Mouse (Mus musculus) neural tube, embryonic 14.5 days (tissue): Measurements from ENCODE around the gene Ifna13. TPM values are rescaled to one million over a fixed set of nuclear protein-coding genes. Genes with fewer than 3 reads are reported as not detected.

Source experiments
- ATAC-seq: fragments of 200-750 bp; cut with Nextera tagmentation; 2 replicates; pipeline ENCODE4 v1.8.0; 2017; ENCODE audit warnings: low read depth, mild to moderate bottlenecking, moderate TSS enrichment, moderate library complexity
- H3K27ac ChIP-seq: fragments of 300-500 bp; sonication (generic); 2 replicates; pipeline ENCODE4 v1.5.1; 2014; ENCODE audit warnings: low read depth, mild to moderate bottlenecking, control low read depth, low read length, moderate library complexity, mixed read lengths
- H3K27me3 ChIP-seq: fragments of 300-500 bp; sonication (generic); 2 replicates; pipeline ENCODE4 v1.6.1; 2014; ENCODE audit warnings: low read length; ENCODE audit not compliant: control insufficient read depth, insufficient read depth
- H3K36me3 ChIP-seq: fragments of 300-500 bp; sonication (generic); 2 replicates; pipeline ENCODE4 v1.6.1; 2014; ENCODE audit warnings: low read length, mixed read lengths; ENCODE audit not compliant: control insufficient read depth, insufficient read depth
- H3K4me1 ChIP-seq: fragments of 300-500 bp; sonication (generic); 2 replicates; pipeline ENCODE4 v1.6.1; 2014; ENCODE audit warnings: low read length; ENCODE audit not compliant: control insufficient read depth, insufficient read depth
- H3K4me2 ChIP-seq: fragments of 300-500 bp; sonication (generic); 2 replicates; pipeline ENCODE4 v1.6.1; 2014; ENCODE audit warnings: mild to moderate bottlenecking, low read depth, low read length, control low read depth
- H3K4me3 ChIP-seq: fragments of 300-500 bp; sonication (generic); 2 replicates; pipeline ENCODE4 v1.5.1; 2014; ENCODE audit warnings: low read depth, low read length, control low read depth, mixed read lengths
- H3K9ac ChIP-seq: fragments of 300-500 bp; sonication (generic); replicated peaks from 2 replicates; pipeline ENCODE4 v1.6.1; 2014; ENCODE audit warnings: low read depth, mild to moderate bottlenecking, control low read depth, low read length, mixed read lengths
- H3K9me3 ChIP-seq: fragments of 300-500 bp; sonication (generic); 2 replicates; pipeline ENCODE4 v1.6.1; 2016; ENCODE audit warnings: low read length; ENCODE audit not compliant: control insufficient read depth
- WGBS: fragments of 180-500 bp; shearing (Covaris S2); extraction: QIAGEN DNeasy Blood & Tissue Kit; methylation state at CpG from one replicate; pipeline ENCODE4 v1.1.7; 2014; 5-methylcytosine and 5-hydroxymethylcytosine counted together
- polyA plus RNA-seq: library from polyadenylated mRNA; unstranded; fragments of >200 nt; fragmentation: Nextera tagmentation; extraction: Ambion mirVana; gene quantifications from 2 replicates; pipeline ENCODE4 v1.2.1, GENCODE M21; 2014

The Ifna13 gene
- polyA plus RNA-seq, 1 experiment from 2014 or later = not detected

DNA sequence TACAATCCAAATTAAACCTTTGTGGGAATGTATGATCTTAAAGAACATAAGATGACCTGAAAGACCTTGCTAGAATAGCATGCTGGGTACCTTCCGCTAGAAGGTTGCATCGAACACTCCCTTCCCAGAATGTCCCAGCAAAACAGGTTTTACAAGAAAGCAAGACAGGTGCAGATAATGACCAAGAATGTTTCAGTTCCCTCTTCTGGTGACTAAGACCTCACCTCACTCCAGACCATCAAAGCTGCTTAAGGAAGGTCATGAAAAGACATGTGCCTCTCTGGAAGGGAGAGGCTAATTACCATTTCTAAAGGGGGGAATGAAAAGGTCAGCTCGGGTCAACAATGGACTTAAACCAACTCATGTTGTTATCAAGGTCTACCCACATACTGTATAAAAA is 9.4 kb upstream of the Ifna13 start:
- no peak overlapping the region for H3K27ac ChIP-seq
- whole genome bisulfite sequencing = 75% methylated on average over 3 of the region's 3 CpGs
- no peaks in the 10 kb centered on the region for H3K27me3 ChIP-seq
- no peaks in the 10 kb centered on the region for H3K9me3 ChIP-seq
- H3K4me3 ChIP-seq = no peak overlapping the region
- H3K4me2 ChIP-seq = no peak overlapping the region
- H3K36me3 ChIP-seq = no peaks in the 10 kb centered on the region
- no peaks in the 10 kb centered on the region for H3K4me1 ChIP-seq
- no peak for ATAC-seq
- H3K9ac ChIP-seq = no peak overlapping the region

DNA sequence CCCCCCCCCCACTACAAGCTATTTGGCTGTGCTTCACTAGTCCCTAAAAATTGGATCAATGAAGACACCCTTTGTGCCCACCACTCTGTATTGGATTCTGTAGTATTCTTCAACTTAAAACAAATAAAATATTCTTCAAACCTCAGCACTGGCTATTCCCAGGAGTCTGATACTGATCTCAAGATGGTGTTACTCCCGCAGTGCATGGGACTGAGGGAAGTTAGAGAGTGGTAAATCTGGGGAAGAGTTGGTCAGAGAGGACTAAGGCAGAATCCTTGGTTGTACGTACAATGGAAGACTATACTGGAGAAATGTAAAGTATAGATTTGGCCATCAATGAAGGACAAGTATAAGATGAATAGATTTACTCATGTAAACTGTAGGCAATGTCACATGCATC is 1.7 kb downstream of the Ifna13 start:
- H3K9ac ChIP-seq = no peak overlapping the region
- H3K36me3 ChIP-seq = no peaks in the 10 kb centered on the region
- H3K27ac ChIP-seq = no peak overlapping the region
- H3K9me3 ChIP-seq = no peaks in the 10 kb centered on the region
- H3K27me3 ChIP-seq = no peaks in the 10 kb centered on the region
- no peak overlapping the region for H3K4me2 ChIP-seq
- no peaks in the 10 kb centered on the region for H3K4me1 ChIP-seq
- WGBS = 40% methylated on average over 2 of the region's 2 CpGs
- no peak overlapping the region for H3K4me3 ChIP-seq
- no peak for ATAC-seq

DNA sequence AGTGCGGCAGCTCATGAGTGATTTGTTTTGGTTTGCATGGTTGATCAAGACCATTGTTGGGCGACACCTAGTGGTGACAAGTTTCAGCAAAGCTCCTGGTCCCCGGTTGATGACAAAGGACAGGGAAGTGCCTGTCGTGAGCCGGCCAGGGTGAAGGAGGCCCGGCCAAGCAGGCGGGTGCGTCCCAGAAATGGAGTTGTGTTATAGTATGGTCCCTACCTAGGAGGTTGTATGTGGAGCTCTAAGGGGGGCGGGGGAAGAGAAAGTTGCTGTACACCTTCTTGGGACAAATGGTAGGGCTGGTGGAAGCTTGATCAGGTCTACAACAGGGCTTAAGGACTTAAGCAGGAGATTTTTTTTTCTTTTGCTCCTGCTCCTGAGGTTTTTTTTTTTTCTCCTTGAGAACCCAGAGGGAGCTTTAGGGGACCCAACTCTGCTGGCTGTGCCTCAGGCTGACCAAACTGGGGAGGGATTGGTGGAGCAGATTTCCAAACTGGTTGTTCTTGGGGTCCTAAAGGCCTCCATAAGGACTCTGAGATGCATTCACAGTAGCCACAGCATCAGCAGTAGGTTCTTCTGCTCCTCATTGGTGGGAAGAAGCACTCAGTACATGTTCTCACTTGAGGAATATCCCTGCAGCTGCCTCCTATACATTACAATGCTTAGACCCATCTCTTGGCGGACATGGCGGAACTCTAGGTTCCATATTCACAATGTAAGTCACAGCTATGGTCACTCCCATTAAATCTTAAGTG is 3.0 kb downstream of the Ifna13 start:
- Histone ChIP-seq H3K27ac (no peak overlapping the region), H3K9ac (no peak overlapping the region), H3K4me1 (no peaks in the 10 kb centered on the region), H3K9me3 (no peaks in the 10 kb centered on the region), H3K4me2 (peak overlapping the region; percentile 35), H3K4me3 (peak overlapping the region; percentile 13; the same call in 1 of the 2 replicates), H3K36me3 (no peaks in the 10 kb centered on the region), H3K27me3 (no peaks in the 10 kb centered on the region)
- ATAC-seq = peak; percentile 96
- 18% methylated on average over 11 of the region's 11 CpGs for WGBS

DNA sequence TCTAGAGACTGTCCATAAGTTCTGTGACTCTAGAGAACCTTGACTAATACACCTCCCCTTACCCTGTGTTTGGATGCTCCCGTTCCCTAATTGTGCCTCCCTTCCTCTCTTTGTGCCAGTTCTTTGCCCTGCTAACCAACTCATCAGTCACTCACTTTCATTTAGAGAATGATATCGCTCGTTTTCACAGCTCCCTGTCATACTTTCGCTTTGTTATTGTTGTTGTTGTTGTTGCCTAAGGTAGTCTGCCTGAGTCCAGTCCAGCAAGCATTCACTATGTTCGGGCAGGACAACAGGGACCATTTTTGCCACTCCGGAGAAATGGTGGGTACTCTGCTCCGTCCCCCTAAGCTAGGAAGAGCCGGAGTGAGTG is 3.6 kb downstream of the Ifna13 start:
- Histone ChIP-seq H3K27me3 (no peaks in the 10 kb centered on the region), H3K36me3 (no peaks in the 10 kb centered on the region), H3K4me1 (no peaks in the 10 kb centered on the region), H3K9me3 (no peaks in the 10 kb centered on the region), H3K4me2 (peak overlapping the region; percentile 35), H3K27ac (no peak overlapping the region), H3K9ac (no peak overlapping the region), H3K4me3 (peak overlapping the region; percentile 13; the same call in 1 of the 2 replicates)
- ATAC-seq = no peak
- 63% methylated on average over 8 of the region's 8 CpGs for WGBS

DNA sequence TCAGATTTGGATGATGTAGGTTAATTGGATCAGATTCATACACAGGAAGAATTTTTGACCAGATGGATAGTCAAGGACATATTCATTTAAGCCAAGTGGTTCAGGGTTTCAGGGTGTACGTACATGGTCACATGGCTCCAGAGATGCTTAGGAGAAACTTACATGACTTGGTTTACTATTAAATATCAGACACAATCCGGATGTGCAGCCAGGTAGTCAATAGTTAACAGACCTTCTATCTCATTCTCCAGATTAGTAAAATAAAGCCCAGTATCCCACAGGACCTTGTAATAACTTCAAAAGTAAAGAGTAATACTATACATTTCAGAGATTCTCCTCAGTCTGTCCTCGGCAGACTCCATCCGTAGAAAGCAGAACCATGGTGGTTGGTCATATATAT is 9.9 kb downstream of the Ifna13 start, which contains the start of gene C87499:
TSS of gene C87499 (minus strand) at position 101 of the 400 bp plus-strand sequence.
- H3K9ac ChIP-seq = no peak within 1 kb of the TSS
- H3K4me2 ChIP-seq = no peak within 1 kb of the TSS
- no peak within 1 kb of the TSS for H3K4me3 ChIP-seq
- no peak within 1 kb of the TSS for H3K27ac ChIP-seq
- H3K36me3 ChIP-seq = no peaks in the 10 kb centered on the region
- no peaks in the 10 kb centered on the region for H3K4me1 ChIP-seq
- H3K9me3 ChIP-seq = no peaks in the 10 kb centered on the region
- H3K27me3 ChIP-seq = no peaks in the 10 kb centered on the region
- 95% methylated on average over 4 of the region's 4 CpGs for WGBS
- ATAC-seq = no peak

DNA sequence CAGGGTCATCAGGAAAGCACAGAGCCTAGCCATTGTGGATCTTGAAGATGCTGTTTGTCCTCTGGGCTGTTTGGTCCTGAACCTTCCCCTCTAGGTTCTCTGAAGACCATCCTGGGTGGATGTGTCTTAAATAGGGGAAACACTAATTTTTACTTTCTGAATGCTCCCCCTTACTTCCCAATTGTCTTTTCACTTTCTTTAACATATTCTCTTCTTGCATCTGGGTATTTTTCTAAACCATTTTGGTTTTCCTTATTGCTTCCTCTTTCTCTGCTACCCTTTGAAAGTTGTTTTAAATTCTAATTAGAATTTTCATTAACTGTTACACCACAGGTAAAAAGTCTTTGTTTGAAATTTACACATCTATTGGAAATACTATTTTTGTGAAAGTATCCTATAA is 41.0 kb downstream of the Ifna13 start, which contains the start of gene Ifna12:
TSS of gene Ifna12 (minus strand) at position 101 of the 400 bp plus-strand sequence.
- Histone ChIP-seq H3K4me1 (no peaks in the 10 kb centered on the region), H3K9me3 (no peaks in the 10 kb centered on the region), H3K27ac (no peak within 1 kb of the TSS), H3K9ac (no peak within 1 kb of the TSS), H3K4me2 (no peak within 1 kb of the TSS), H3K27me3 (no peaks in the 10 kb centered on the region), H3K4me3 (no peak within 1 kb of the TSS), H3K36me3 (no peaks in the 10 kb centered on the region)
- ATAC-seq = no peak

Other genes with a start within 250 kb of the Ifna13 start
- gene Hacd4, start 205.5 kb downstream of the Ifna13 start, polyA plus RNA-seq = 2.2 and 6.4 TPM in 2 replicates
- gene Ifnb1, start 121.7 kb downstream of the Ifna13 start, polyA plus RNA-seq = not detected in 2 replicates
- gene Ifna15, start 86.2 kb downstream of the Ifna13 start, polyA plus RNA-seq = not detected in 2 replicates
- gene Ifna14, start 72.7 kb downstream of the Ifna13 start, polyA plus RNA-seq = not detected in 2 replicates
- not detected in 2 replicates for gene Ifna9, start 52.1 kb downstream of the Ifna13 start, polyA plus RNA-seq
- gene Ifna12, start 41.1 kb downstream of the Ifna13 start, polyA plus RNA-seq = not detected in 2 replicates
- gene C87499, start 10.0 kb downstream of the Ifna13 start, polyA plus RNA-seq = not detected in 2 replicates
- not detected in 2 replicates for gene Ifna16, start 32.5 kb upstream of the Ifna13 start, polyA plus RNA-seq
- not detected in 2 replicates for gene Ifna2, start 39.5 kb upstream of the Ifna13 start, polyA plus RNA-seq
- gene Ifnab, start 46.9 kb upstream of the Ifna13 start, polyA plus RNA-seq = not detected in 2 replicates
- 1.6 and 2.6 TPM in 2 replicates for gene Gm26566, start 77.3 kb upstream of the Ifna13 start, polyA plus RNA-seq
- gene Klhl9, start 78.0 kb upstream of the Ifna13 start, polyA plus RNA-seq = 129 and 164 TPM in 2 replicates
- not detected in 2 replicates for gene Gm13271, start 110.4 kb upstream of the Ifna13 start, polyA plus RNA-seq
- gene Gm13283, start 115.7 kb upstream of the Ifna13 start, polyA plus RNA-seq = not detected in 2 replicates
- gene Gm13290, start 129.4 kb upstream of the Ifna13 start, polyA plus RNA-seq = not detected in 2 replicates
- not detected in 2 replicates for gene Gm13289, start 132.5 kb upstream of the Ifna13 start, polyA plus RNA-seq
- gene Gm13272, start 135.4 kb upstream of the Ifna13 start, polyA plus RNA-seq = not detected in 2 replicates
- not detected in 2 replicates for gene Ifnz, start 137.7 kb upstream of the Ifna13 start, polyA plus RNA-seq
- gene Gm13276, start 141.2 kb upstream of the Ifna13 start, polyA plus RNA-seq = not detected in 2 replicates
- gene Gm13277, start 144.2 kb upstream of the Ifna13 start, polyA plus RNA-seq = not detected in 2 replicates
- gene Gm13278, start 147.1 kb upstream of the Ifna13 start, polyA plus RNA-seq = not detected in 2 replicates
- not detected in 2 replicates for gene Gm13275, start 150.0 kb upstream of the Ifna13 start, polyA plus RNA-seq
- not detected in 2 replicates for gene Gm13279, start 152.9 kb upstream of the Ifna13 start, polyA plus RNA-seq
- not detected in 2 replicates for gene Gm13285, start 155.2 kb upstream of the Ifna13 start, polyA plus RNA-seq
- not detected in 2 replicates for gene Gm13287, start 158.8 kb upstream of the Ifna13 start, polyA plus RNA-seq
- gene Gm13288, start 161.1 kb upstream of the Ifna13 start, polyA plus RNA-seq = not detected in 2 replicates
- gene Ifna7, start 171.8 kb upstream of the Ifna13 start, polyA plus RNA-seq = not detected in 2 replicates
- not detected in 2 replicates for gene Ifna11, start 175.5 kb upstream of the Ifna13 start, polyA plus RNA-seq
- not detected in 2 replicates for gene Ifna6, start 183.0 kb upstream of the Ifna13 start, polyA plus RNA-seq
- not detected in 2 replicates for gene Ifna5, start 191.1 kb upstream of the Ifna13 start, polyA plus RNA-seq
- gene Ifna4, start 197.4 kb upstream of the Ifna13 start, polyA plus RNA-seq = not detected in 2 replicates
- not detected in 2 replicates for gene Ifna1, start 205.6 kb upstream of the Ifna13 start, polyA plus RNA-seq
- gene Ifne, start 235.7 kb upstream of the Ifna13 start, polyA plus RNA-seq = not detected in 2 replicates